Mouse (Mus musculus) myocyte (in vitro differentiated cells): ENCODE measurements around the gene Gm20449.
"Not testable (repeated sequence)": the region's sequence is repeated elsewhere in the genome, so short reads cannot be mapped to it uniquely, and the experiment has no call there.

Experiments
- CEBPB ChIP-seq: IDR thresholded peaks from 2 replicates; pipeline ENCODE4 v1.6.1; 2011; ENCODE audit warnings: mild to moderate bottlenecking, moderate library complexity; ENCODE audit not compliant: poor library complexity, insufficient read depth, severe bottlenecking
- E2F4 ChIP-seq: IDR thresholded peaks from one replicate; pipeline ENCODE4 v1.6.1; 2011; ENCODE audit warnings: mild to moderate bottlenecking, control low read depth, moderate library complexity; ENCODE audit not compliant: insufficient read depth
- MAX ChIP-seq: IDR thresholded peaks from one replicate; pipeline ENCODE4 v1.6.1; 2011; ENCODE audit warnings: low read depth, mild to moderate bottlenecking, control low read depth
- MYOD1 ChIP-seq, 3 experiments: IDR thresholded peaks; one replicate each; pipeline ENCODE4 v1.6.1; 2011; ENCODE audit warnings: control low read depth in 2 of 3, low read depth in 2 of 3, mild to moderate bottlenecking in 2 of 3, moderate library complexity in 1 of 3; ENCODE audit not compliant: insufficient read length in 2 of 3, control insufficient read depth in 1 of 3
- MYOG ChIP-seq, 3 experiments: IDR thresholded peaks; one replicate each; pipeline ENCODE4 v1.6.1; 2011; ENCODE audit warnings: control low read depth in 2 of 3, low read depth in 2 of 3, mild to moderate bottlenecking in 2 of 3; ENCODE audit not compliant: insufficient read length in 2 of 3, control insufficient read depth in 1 of 3, insufficient read depth in 1 of 3
- POLR2A ChIP-seq: IDR thresholded peaks from one replicate; pipeline ENCODE4 v1.6.1; 2011; ENCODE audit warnings: low read depth, mild to moderate bottlenecking, control low read depth, moderate library complexity; ENCODE audit not compliant: insufficient read length
- POLR2AphosphoS2 ChIP-seq: IDR thresholded peaks from one replicate; pipeline ENCODE4 v1.6.1; 2011; ENCODE audit warnings: low read depth, control low read depth; ENCODE audit not compliant: insufficient read length
- REST ChIP-seq: IDR thresholded peaks from one replicate; pipeline ENCODE4 v1.6.1; 2011; ENCODE audit warnings: mild to moderate bottlenecking, control low read depth, moderate library complexity; ENCODE audit not compliant: insufficient read depth, insufficient read length
- SRF ChIP-seq: IDR thresholded peaks from one replicate; pipeline ENCODE4 v1.6.1; 2011; ENCODE audit warnings: low read depth; ENCODE audit not compliant: control insufficient read depth, insufficient read length
- TCF12 ChIP-seq: IDR thresholded peaks from one replicate; pipeline ENCODE4 v1.6.1; 2011; ENCODE audit warnings: mild to moderate bottlenecking, control low read depth; ENCODE audit not compliant: poor library complexity, insufficient read depth, severe bottlenecking
- TCF3 ChIP-seq: IDR thresholded peaks from one replicate; pipeline ENCODE4 v1.6.1; 2011; ENCODE audit warnings: low read depth, control low read depth; ENCODE audit not compliant: insufficient read length
- USF1 ChIP-seq: IDR thresholded peaks from one replicate; pipeline ENCODE4 v1.6.1; 2011; ENCODE audit warnings: low read depth, mild to moderate bottlenecking, control low read depth, moderate library complexity

GRCm38 (mm10) chr7:41499018-41499388 is 214 bp downstream of the Gm20449 start:
- not testable (repeated sequence) for TF ChIP-seq POLR2A; MAX; USF1; REST; TCF12; E2F4; MYOG (IDR thresholded peaks at IDR 0.05; ENCODE audit: control insufficient read depth in 1 of 3, insufficient read depth in 1 of 3, insufficient read length in 2 of 3, low read depth in 2 of 3); POLR2AphosphoS2; CEBPB; TCF3; SRF
- TF ChIP-seq MYOD1 (IDR thresholded peaks at IDR 0.05; ENCODE audit: control insufficient read depth in 1 of 3, insufficient read length in 2 of 3, low read depth in 2 of 3): peak in 2 of 3 experiments; percentile 25 to 27
